Mouse (Mus musculus) heart, postnatal 0 days (tissue): ENCODE measurements around the gene Olfr610.

Source experiments
- CTCF ChIP-seq: IDR thresholded peaks from 2 replicates; pipeline ENCODE4 v1.5.1; 2016; ENCODE audit warnings: antibody characterized with exemption, control low read depth, low read depth
- EP300 ChIP-seq: IDR thresholded peaks from 2 replicates; pipeline ENCODE4 v1.6.1; 2016; ENCODE audit warnings: antibody characterized with exemption, low read depth

DNA sequence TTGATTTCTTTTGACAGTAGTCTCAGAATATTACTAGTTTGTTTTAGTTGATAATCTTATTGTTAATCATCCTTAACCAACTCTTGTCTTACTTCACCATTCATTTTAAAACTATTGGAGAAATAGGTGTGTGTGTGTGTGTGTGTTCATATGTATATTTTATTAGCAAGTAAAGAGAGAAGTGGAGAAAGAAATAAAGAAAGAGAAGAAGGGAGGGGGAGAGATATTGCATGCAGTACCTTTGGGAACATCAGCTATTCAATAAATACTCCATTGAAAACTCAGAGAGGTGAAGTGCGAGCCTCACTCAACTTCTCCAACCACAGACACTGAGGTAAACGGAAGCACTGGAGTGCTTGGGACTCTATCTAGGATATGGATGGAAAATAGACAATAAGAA lies 43.9 kb upstream of the Olfr610 start, which contains the start of gene Olfr615:
- TF ChIP-seq CTCF (no peak), EP300 (no peak)
